Mouse (Mus musculus): ENCODE measurements around the gene Dnmt1.
A peak's percentile ranks its signal among the peaks of the same experiment; 100 is the strongest.

Gene Dnmt1

GRCm38 (mm10) chr9:20916160-20916559 is 43.5 kb downstream of the Dnmt1 start:
- DNase-seq = no peak

GRCm38 (mm10) chr9:20909948-20910347 is 49.7 kb downstream of the Dnmt1 start:
- peak; percentile 68 for DNase-seq

- no peak for DNase-seq
Measured at GRCm38 (mm10) chr9:20902174-20902491, 57.6 kb downstream of the Dnmt1 start.

GRCm38 (mm10) chr9:20901466-20902173 is 58.1 kb downstream of the Dnmt1 start:
- peak; percentile 37 for DNase-seq

- peak; percentile 84 for DNase-seq
Measured at GRCm38 (mm10) chr9:20898511-20899073, 61.1 kb downstream of the Dnmt1 start, which contains the start of gene Eif3g. TSS of gene Eif3g (minus strand) at chr9:20898623.

GRCm38 (mm10) chr9:20897736-20898510 is 61.8 kb downstream of the Dnmt1 start:
- no peak for DNase-seq

- DNase-seq = no peak
Measured at GRCm38 (mm10) chr9:20895382-20895781, 64.3 kb downstream of the Dnmt1 start.

GRCm38 (mm10) chr9:20894629-20895028 is 65.1 kb downstream of the Dnmt1 start:
- no peak for DNase-seq

GRCm38 (mm10) chr9:20893590-20894343 is 65.9 kb downstream of the Dnmt1 start:
- DNase-seq = no peak

GRCm38 (mm10) chr9:20893069-20893468 is 66.6 kb downstream of the Dnmt1 start:
- no peak for DNase-seq

GRCm38 (mm10) chr9:20892104-20892653 is 67.5 kb downstream of the Dnmt1 start:
- no peak for DNase-seq

GRCm38 (mm10) chr9:20891339-20892103 is 68.2 kb downstream of the Dnmt1 start:
- no peak for DNase-seq

- no peak for DNase-seq
Measured at GRCm38 (mm10) chr9:20890411-20890810, 69.3 kb downstream of the Dnmt1 start.

GRCm38 (mm10) chr9:20889185-20890141 is 70.2 kb downstream of the Dnmt1 start:
- DNase-seq = no peak

- DNase-seq = no peak
Measured at GRCm38 (mm10) chr9:20888386-20888765, 71.3 kb downstream of the Dnmt1 start.

- DNase-seq = peak; percentile 98
Measured at GRCm38 (mm10) chr9:20887704-20888385, 71.8 kb downstream of the Dnmt1 start, which contains the start of gene Ppan. TSS of gene Ppan (plus strand) at chr9:20888175.

- no peak for DNase-seq
Measured at GRCm38 (mm10) chr9:20887191-20887590, 72.5 kb downstream of the Dnmt1 start.

- no peak for DNase-seq
Measured at GRCm38 (mm10) chr9:20886563-20886962, 73.1 kb downstream of the Dnmt1 start.

- DNase-seq = no peak
Measured at GRCm38 (mm10) chr9:20879097-20879792, 80.4 kb downstream of the Dnmt1 start, which contains the start of gene Angptl6. TSS of gene Angptl6 (minus strand) at chr9:20879727.

- no peak for DNase-seq
Measured at GRCm38 (mm10) chr9:20878710-20879065, 81.0 kb downstream of the Dnmt1 start.
